Mouse (Mus musculus) 3134 (cell line): Measurements from ENCODE around the gene Klhdc1.

Source experiments
- DNase-seq: peaks from one replicate; pipeline ENCODE4 v3.0.0-alpha.2; 2011; ENCODE audit warnings: low spot score; ENCODE audit not compliant: insufficient read length; ENCODE audit errors: extremely low read depth

Gene Klhdc1

DNA sequence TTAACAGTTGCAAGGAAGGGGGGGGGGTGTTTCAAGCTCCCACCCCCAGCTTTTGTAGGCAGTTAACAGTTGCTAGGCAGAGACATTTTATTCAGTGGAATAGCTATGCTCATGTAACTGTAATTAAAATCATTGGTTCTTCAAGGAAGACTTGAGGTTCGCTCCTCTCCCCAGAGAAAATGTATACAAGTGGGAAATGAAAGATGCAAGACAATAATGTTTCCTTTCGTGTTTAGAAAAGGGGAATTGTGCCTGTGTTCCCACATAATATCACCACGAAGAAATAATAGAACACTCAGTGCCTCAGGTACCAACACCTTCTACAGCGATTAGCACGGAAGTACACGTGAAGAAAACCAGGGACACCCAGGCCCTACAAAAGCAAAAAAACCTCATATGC lies at the start of gene Klhdc1:
Klhdc1 (plus strand) TSS at position 301 of the 400 bp plus-strand sequence.
- no peak for DNase-seq

DNA sequence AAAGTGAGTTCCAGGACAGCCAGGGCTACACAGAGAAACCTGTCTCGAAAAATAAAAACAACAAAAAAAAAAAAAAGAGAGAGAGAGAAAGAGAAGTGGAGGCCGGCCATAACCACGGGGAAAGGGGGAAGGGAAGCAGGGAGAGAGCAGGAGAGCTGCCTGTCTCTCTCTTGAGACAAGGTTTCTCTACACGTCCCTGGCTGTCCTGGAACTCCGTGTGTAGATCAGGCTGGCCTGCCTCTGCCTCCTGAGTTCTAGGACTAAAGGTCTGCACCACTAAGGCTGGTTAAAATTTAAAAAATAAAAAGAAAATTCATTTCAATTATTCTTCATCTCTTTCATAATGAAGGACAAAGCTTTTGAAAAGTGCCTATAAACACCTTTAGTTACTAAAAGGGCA lies 49.6 kb upstream of the Klhdc1 start:
- DNase-seq, result no peak

DNA sequence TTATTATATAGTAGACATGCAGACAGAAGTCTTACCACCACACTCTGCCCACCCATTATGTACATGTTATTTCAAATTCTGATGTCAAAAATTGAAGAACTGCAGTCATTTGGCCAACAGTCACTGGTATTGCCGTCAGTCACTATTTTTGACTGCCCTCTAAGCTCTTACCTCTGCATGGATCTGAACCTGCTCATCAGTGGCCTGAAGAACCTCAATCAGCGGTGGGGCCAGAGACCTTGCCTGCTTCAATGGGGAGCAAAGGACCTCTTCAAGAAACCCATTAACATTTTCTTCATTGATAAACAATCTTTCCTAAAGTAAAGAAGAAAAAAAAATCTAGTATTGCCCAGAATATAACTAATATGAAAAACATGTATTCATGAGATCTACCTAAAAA lies 48.3 kb upstream of the Klhdc1 start:
- DNase-seq, result no peak

DNA sequence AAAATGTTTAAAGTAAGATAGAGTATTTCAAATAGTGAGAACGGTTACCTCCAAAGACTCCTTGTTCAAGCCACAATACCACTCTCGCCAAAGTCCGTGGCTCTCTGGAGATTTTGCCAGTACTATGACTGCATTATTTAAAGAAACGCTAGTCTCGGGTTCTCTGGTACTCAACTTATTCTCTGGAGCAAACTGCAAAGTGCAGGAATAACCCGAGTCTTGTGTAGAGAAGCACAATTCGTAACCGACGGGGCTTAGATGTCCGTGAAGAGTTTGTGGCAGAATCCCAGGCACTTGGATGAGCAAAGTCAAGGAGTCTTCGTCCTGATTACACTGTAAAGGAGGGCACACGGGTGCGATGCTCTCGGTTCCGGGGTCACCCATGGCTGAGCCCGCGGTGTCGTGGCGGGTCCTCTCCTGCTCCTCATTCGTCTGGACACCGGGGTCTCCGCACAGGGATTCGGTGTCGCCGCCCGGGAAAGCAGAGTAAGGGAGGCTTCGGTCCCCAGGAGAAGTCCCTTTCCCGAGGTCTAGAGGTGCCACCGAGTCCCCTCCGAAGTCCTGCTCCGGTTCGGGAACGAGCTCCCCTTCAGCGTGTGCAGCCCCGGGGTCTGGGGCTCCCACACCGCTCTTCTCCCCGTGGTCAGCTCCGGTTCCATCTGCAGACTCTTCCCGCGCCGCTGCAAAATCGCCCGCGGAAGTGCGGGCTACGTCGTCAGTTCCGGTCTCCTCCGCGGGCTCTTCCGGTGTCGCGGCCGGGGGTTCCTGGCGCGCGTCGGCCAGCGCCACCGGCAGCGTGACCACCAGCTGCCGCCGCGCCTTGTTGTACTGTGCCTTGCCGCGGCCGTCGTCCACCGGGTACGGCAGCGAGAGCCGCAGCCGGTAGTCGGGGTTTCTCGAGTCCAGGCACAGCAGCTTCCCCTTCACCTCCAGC lies 44.3 kb upstream of the Klhdc1 start, which contains the start of gene Gm49383:
Gm49383 (minus strand) TSS at position 661 of the 934 bp plus-strand sequence.
- peak; percentile 85 for DNase-seq

DNA sequence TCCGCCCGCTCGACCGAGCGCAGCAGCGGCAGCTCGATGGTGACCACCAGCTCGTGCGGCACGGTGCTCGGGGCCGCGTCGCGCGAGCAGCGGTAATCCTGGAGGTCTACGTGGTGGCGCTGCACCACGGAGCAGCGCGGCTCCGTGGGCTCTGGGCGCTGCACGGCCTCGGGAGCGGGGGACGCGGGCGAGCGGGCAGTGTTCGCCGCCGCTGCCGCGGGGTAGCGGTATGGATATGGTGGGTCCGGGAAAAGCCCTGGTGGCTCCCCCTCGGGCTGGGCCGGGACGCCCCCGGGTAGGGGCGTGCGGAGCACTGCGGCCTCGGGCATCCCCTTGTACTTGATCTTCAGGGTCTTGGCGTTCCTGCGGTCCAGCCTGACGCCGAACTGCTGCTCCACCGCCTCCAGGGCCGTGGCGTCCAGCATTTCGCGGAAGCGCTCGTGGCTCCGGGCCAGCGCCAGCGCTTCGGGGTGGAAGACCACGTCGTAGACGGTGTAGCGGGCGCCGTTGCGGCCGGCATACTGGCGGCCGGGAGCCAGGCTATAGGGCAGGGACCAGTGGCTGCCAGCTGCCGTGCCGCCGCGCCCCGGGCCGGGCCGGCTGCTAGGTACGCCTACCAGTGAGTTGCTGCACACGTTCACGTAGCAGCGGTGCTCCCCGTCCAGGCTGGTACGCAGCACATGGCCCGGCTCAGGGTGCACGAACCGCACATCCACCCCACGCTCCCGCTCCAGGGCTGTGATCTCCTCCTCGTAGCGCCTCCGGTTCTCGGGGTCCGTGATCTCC lies 43.4 kb upstream of the Klhdc1 start:
- DNase-seq, result peak; percentile 83

DNA sequence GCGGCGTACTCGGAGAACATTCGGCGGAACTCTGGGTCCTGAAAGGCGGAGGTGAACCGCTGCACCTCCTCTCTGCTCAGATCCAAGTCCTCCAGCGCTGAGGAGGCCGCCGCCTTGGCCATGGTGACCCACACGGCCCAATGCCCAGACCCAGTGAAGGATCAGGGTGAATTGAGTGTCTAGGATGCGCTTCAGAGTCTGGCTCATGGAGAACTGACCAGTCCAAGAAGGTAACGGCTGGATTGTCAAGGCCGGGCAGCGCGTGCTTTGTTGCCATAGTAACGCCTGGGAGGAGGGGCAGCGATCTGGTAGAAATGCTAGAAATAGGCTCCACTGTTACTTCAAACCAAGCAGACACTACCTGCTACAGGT lies 42.8 kb upstream of the Klhdc1 start, which contains the start of gene Dnaaf2:
Dnaaf2 (minus strand) TSS at position 266 of the 372 bp plus-strand sequence.
- no peak for DNase-seq

DNA sequence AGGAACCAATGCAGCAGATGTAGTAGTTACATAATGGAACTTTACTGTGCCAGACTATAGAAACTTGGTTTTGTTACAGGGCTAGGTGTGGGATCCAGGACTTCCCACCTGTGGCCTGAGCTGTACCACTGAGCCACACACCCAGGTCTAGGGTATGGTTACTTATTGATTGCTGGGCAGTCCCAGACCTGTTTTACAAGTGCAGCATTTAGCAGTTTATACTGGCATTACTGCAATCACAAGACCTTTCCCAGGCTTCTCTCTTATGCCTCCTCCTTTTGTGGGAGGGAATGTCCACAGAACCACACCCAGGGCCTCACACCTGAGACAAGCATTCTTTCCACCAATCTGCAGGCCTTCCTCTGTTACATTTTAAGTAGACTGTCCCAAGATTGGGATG lies 42.0 kb upstream of the Klhdc1 start:
- no peak for DNase-seq

DNA sequence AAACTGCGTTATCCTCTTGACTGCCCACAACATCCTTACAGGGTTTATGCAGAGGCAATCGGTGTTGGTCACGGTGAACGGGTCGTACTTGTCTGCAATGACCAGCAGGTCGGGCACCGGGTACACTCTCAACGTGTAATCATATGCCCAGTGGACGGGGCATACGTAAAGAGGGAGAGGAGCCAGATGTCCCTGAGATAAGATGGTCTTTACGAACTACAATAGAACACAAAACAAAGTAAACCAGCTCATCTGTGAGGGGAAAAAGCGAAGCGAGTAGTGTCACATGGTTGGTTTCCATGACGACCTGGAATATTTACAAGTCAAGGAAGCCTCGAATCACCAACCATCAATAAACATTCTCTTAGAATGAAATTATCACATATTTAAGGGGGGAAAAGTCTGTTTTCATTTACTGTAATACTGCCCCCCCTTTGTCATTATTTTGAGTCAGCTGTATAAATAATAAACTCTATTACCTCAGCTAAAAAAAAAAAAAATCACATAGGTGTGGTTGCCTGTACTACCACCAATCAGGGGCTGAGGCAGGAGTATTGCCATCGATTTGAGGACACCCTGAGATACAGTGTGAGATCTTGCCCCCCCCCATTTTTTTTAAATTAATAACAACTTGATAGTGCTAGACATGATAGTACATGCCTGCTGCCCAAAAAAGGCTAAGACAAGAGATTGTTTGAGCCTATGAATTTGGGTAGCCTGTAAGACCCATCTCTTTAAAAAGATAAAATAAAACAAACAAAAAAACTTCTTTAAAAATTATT lies 36.7 kb upstream of the Klhdc1 start, which contains the start of gene Gm49384:
Gm49384 (minus strand) TSS at position 216 of the 782 bp plus-strand sequence.
- DNase-seq, result no peak

DNA sequence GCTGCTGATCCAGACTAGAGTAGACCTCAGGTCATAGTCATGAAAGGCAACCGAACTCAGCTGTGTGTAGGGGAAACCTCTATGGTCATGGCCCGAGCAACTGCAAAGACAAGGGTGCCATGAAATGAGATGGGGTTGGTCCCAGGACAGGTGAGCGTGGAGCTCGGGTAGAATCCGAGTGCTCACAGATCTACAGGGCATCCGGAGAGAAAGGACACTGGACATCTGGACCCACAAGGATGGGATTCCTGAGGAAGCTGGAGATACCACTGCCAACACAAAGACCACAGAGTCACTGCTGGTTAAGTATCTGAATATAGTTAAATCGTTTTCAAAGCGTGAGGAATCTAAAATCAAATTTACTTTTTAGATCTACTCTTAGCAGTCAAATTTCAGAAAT lies 33.6 kb upstream of the Klhdc1 start:
- DNase-seq, result no peak

DNA sequence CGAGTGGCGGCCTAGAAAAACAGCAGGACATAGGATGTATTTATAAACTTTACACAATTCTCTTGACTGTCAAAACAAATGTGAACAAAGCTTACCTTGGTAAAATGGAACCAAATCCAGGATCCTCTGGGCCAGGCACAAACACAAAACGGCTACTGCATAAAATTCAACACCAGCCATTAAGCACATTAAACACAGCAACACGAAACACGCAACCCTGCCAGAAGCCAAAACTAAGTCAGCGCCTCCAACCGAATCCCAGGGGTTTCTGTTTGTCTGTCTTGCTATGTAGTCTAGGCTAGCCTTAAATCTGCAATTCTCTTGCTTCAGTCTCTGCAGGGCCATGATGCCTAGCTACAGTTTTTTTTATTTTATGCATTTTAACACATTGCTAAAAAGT lies 33.0 kb upstream of the Klhdc1 start:
- DNase-seq, result no peak

DNA sequence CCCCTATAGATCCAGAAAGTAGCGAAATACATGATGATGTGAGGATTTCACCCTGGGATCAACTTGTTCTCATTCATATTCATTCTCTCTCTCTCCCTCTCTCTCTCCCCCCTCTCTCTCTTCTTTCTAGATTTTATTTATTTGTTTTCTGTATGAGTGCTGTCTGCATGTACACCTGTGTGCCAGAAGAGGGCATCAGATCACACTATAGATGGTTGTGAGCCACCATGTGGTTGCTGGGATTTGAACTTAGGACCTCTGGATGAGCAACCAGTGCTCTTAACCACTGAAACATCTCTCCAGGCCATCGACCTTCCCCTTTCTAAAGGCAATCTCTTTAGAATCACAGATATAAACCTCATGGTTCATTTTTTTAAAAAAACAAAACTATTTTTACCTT lies 32.5 kb upstream of the Klhdc1 start:
- no peak for DNase-seq

DNA sequence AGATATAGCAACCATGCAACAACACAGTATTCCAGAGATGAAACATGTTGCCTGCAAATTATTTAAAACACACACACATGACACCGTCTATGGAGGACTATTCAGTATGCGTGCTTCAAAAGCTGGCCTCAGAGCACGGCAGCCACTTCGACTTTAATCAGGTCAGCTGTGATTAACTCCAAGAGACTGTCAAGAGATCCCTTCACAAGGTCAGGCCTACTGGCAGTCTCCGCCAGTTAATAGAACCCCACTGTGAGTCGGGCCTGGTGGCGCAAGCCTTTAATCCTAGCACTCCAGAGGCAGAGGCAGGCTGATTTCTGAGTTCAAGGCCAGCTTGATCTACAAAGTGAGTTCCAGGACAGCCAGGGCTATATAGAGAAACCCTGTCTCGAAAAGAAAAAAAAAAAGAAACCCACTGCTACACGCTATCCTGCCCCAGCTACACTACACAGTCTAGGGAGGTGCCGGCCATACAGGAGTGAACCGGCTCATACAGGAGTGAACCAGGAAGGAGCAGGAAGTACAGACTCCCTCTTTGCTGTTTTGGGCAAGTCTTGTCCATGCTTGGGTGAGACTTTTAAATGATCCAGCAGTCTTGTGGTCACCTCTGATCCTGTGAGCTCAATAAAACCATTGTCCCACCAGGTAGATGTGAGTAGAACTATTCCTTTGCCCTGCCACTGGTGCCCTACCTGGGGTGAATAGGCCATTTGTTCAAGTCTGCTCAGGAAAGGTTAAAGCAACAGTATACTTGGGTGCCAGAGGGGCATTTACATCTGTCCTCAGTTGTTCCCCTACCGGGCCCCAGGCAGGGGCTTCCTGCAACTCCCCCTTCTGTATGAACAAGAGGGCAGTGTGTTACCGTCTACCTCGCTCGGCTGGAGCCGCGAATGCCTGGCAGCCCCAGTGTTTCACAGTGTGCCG lies 30.7 kb upstream of the Klhdc1 start:
- DNase-seq, result no peak

DNA sequence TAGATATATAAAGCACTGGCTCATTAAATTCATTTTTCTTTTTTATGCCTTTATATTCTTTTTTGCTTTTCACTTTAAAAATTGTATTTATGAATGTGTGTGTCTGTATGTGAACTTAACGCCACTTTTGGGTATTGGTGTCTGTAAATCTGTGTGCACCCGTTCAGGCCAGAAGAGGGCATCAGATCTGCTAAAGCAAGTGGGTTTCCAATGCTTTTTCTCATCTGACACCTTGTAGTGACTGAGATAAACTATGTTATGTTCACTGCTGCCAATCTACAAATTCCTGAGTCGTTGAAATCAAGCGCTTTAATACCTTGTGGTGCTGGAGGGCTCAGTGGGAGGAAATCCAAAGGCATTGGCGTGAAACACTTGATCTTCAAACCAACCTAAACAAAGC lies 29.9 kb upstream of the Klhdc1 start:
- DNase-seq, result no peak

DNA sequence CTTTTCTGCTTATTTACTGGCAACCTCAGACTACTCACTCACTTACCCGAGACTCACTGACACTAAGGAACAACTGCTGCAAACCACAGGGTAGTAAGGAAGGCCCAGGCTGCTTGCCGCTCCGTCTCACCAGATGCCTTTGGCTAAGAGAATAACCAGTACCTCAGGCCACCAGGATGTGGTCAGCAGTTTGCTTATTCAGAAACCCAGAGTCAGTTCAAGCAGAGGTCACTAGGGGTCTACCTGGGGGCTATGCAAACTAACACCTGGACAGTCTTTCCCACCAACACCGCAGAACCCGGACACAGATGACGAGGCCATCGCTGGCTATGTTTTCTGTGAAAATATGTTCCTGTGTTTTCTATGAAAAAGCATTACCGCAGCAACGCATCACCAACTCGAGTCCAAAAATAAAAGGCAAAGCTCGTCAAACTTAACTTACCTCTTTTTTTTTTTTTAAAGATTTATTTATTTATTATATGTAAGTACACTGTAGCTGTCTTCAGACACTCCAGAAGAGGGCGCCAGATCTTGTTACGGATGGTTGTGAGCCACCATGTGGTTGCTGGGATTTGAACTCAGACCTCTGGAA lies 27.7 kb upstream of the Klhdc1 start:
- DNase-seq, result no peak

DNA sequence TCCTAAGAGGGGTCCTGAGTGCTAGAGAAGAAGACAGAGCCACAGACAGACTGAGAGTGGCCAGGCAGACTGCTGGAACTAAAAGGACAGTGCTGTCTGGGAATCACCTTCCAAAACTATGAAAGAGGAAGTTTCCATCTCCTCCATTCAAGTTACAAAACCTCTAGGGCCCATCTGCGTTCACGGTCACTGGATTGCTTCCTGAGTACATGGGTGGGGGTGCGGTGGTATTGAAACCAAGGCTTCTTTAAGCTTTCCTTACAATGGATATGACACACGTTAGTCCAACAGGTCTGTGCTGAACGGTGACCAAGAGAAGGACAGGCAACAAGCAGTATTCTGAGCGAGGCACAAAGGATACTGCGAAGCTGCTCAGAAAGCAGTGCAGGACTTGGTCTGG lies 26.6 kb upstream of the Klhdc1 start:
- DNase-seq, result no peak

DNA sequence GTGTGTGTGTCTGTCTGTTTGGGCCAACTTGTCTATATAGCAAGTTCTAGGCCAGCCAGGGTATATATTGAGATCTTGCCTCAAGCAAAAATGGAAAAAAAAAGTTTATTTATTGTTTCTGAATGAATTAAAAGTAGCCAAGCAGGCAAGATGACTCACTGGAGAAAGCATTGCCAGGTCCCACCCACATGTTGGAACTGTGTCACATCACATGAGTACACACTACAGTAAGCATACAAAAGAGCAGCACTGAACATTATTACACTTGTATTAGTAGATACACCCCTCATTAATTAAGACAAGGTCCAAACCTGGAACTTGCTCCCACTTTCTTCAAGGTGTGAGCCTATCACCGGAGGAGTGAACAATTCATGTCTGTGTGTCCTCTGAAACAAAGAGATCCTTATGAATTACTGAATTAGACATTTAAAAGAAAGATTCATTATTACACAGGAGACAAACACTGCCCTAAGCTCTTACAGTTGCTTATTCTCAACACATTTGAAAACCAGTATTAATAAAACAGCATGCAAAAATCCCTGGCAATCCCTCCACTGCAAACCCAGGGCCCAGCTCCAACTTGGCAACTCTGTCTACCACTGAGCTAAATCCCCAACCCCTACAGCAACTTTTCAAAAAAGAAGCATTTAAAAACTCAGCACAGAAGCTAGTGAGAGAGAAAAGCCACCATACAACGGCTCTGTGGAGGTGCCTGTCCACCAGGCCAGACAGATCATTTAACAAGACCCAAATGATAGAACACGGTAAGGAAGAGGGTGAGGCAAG lies 25.8 kb upstream of the Klhdc1 start:
- peak; percentile 31 for DNase-seq

DNA sequence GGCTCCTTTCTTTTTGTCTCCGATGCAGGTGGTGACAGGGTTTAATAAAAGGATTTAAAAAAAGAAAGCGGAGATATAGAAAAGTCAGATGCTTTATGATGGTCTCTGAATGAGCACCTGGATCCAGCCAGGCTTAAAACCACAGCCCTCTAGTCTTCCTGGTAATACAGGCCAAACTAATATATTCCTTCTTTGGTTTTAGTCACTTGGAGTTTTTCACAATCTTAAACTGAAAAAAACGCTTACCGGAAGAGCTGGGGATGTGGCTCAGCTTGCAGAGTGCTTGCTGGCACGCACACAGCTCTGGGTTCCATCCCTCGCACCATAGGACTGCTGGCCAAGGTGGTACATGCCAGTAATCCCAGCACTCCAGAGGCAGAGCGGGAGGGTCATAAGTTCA lies 24.4 kb upstream of the Klhdc1 start:
- DNase-seq, result no peak

DNA sequence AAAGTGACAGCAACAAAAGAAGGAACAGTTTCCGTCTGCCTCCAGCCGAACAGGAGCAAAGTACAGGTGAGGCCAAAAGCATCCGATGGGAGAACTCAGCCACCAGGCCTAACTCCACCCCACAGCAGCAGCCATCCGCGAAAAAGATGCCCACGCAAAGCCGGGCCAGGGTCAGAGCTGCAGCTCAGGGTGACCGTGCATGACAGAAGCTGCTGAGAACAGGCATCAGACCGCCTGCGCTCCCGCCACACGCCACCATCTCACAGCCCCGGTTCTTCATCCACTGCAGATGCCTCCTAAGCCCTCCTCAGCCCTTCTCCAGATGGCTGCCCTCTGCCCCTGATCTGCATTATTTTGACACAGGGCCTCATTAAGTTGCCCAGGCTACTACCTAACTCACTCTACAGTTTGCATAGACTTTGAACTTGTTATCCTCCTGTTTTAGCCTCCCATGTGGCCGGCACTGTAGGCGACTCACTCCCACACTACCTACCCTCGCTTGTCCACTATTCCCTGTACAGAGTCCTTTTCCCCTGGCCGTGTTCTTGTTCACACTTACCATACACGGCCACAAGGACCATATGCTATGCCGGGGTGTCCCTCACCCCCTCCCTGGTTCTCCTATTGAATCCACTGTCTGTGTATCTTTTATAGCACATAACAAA lies 20.2 kb upstream of the Klhdc1 start:
- DNase-seq, result no peak
